Mouse (Mus musculus) heart, embryonic 14.5 days (tissue): ENCODE data around the gene Trim65. TPM values are rescaled to one million over a fixed set of nuclear protein-coding genes. Genes with fewer than 3 reads are reported as not detected.
"Not testable (repeated sequence)": the region's sequence is repeated elsewhere in the genome, so short reads cannot be mapped to it uniquely, and the experiment has no call there.

ENCODE experiments used
- ATAC-seq: fragments of 200-750 bp; cut with Nextera tagmentation; 2 replicates; pipeline ENCODE4 v1.8.0; 2017; ENCODE audit warnings: low read depth, moderate TSS enrichment; ENCODE audit not compliant: insufficient number of reproducible peaks, insufficient read depth, low FRiP score
- H3K27ac ChIP-seq, 2 experiments: fragments of 200-500 bp in 1 of 2; fragments of 300-500 bp in 1 of 2; sonication (generic) in 1 of 2; replicated peaks in 1 of 2; 2 replicates each; pipeline ENCODE4 v1.5.1; 2012 to 2014; ENCODE audit warnings: low read depth in 2 of 2, low read length in 2 of 2, control low read depth in 1 of 2, mild to moderate bottlenecking in 1 of 2, mixed read lengths in 1 of 2; ENCODE audit not compliant: control insufficient read depth in 1 of 2, insufficient read depth in 1 of 2
- H3K27me3 ChIP-seq: fragments of 300-500 bp; sonication (generic); 2 replicates; pipeline ENCODE4 v1.6.1; 2014; ENCODE audit warnings: mild to moderate bottlenecking, low read length, control low read depth; ENCODE audit not compliant: control insufficient read depth, insufficient read depth
- H3K36me3 ChIP-seq: fragments of 300-500 bp; sonication (generic); 2 replicates; pipeline ENCODE4 v1.6.1; 2014; ENCODE audit warnings: mild to moderate bottlenecking, control low read depth, low read length, mixed read lengths; ENCODE audit not compliant: control insufficient read depth, insufficient read depth
- H3K4me1 ChIP-seq, 2 experiments: fragments of 200-500 bp in 1 of 2; fragments of 300-500 bp in 1 of 2; sonication (generic) in 1 of 2; 2 replicates each; pipeline ENCODE4 v1.6.1; 2012 to 2014; ENCODE audit warnings: low read length in 2 of 2, control low read depth in 1 of 2, mixed read lengths in 1 of 2; ENCODE audit not compliant: control insufficient read depth in 2 of 2, insufficient read depth in 2 of 2
- H3K4me2 ChIP-seq: fragments of 300-500 bp; sonication (generic); 2 replicates; pipeline ENCODE4 v1.6.1; 2014; ENCODE audit warnings: mild to moderate bottlenecking, low read length
- H3K4me3 ChIP-seq, 2 experiments: fragments of 200-500 bp in 1 of 2; fragments of 300-500 bp in 1 of 2; sonication (generic) in 1 of 2; 2 replicates each; pipeline ENCODE4 v1.5.1; 2012 to 2014; ENCODE audit warnings: low read length in 2 of 2, mild to moderate bottlenecking in 2 of 2, control low read depth in 1 of 2, low read depth in 1 of 2, moderate library complexity in 1 of 2; ENCODE audit not compliant: control insufficient read depth in 1 of 2, insufficient read depth in 1 of 2
- H3K9ac ChIP-seq: fragments of 300-500 bp; sonication (generic); 2 replicates; pipeline ENCODE4 v1.6.1; 2014; ENCODE audit warnings: mild to moderate bottlenecking, low read length
- H3K9me3 ChIP-seq: fragments of 300-500 bp; sonication (generic); 2 replicates; pipeline ENCODE4 v1.6.1; 2016; ENCODE audit warnings: low read length, control low read depth; ENCODE audit not compliant: control insufficient read depth
- WGBS: fragments of 180-500 bp; shearing (Covaris S2); extraction: QIAGEN DNeasy Blood & Tissue Kit; methylation state at CpG from one replicate; pipeline ENCODE4 v1.1.7; 2014; 5-methylcytosine and 5-hydroxymethylcytosine counted together
- polyA plus RNA-seq: library from polyadenylated mRNA; unstranded; fragments of >200 nt; fragmentation: Nextera tagmentation; extraction: Ambion mirVana; gene quantifications from 2 replicates; pipeline ENCODE4 v1.2.1, GENCODE M21; 2014

Trim65 gene
- polyA plus RNA-seq, 1 experiment from 2014 or later, result 4.8 TPM

GRCm38 (mm10) chr11:116127156-116127980 lies 3.6 kb downstream of the Trim65 start, which contains the start of gene Trim47:
Trim47 (minus strand) TSS chr11:116127210.
- H3K9ac ChIP-seq, result peak within 1 kb of the TSS; percentile 49
- H3K36me3 ChIP-seq, result peaks cover 52% of the 10 kb centered on the region
- 0 out of 4 replicates have a peak within 1 kb of the TSS, but pooled peaks have one; percentile 2 to 37 for H3K27ac ChIP-seq
- H3K4me1 ChIP-seq, result peaks cover 17 to 31% of the 10 kb centered on the region in 2 experiments
- no peak for ATAC-seq
- H3K27me3 ChIP-seq, result no peaks in the 10 kb centered on the region
- H3K9me3 ChIP-seq, result peaks cover 4% of the 10 kb centered on the region; the same call in 1 of the 2 replicates
- WGBS, result 28% methylated on average over 23 of the region's 23 CpGs
- peak within 1 kb of the TSS; percentile 33 for H3K4me2 ChIP-seq
- H3K4me3 ChIP-seq, result no peak within 1 kb of the TSS

DNA sequence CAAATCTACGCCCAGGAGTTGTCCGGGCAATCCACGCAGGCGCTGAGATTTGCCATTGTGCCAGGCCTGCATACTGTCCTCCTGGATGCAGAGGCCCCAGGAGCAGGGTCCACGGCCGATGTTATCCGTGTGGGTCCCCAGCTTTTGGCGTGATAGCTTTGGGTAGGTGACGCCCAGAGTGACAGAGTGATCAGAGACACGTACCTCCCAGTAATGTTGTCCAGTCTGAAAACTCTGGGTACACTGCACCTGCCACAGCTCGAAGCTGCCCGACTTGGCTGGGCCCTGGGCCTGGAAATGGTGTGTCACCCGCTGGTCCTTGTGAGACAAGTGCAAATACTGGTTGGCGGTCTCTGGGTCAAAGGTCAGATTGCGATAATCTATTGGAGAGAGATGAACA lies 4.7 kb downstream of the Trim65 start:
- no peak for ATAC-seq
- H3K36me3 ChIP-seq, result peaks cover 44% of the 10 kb centered on the region
- peaks cover 4% of the 10 kb centered on the region; the same call in 1 of the 2 replicates for H3K9me3 ChIP-seq
- no peaks in the 10 kb centered on the region for H3K27me3 ChIP-seq
- H3K4me1 ChIP-seq, result peaks cover 14 to 27% of the 10 kb centered on the region in 2 experiments
- no peak overlapping the region for H3K4me2 ChIP-seq
- 94% methylated on average over 15 of the region's 15 CpGs for WGBS
- no peak overlapping the region for H3K27ac ChIP-seq
- H3K9ac ChIP-seq, result no peak overlapping the region
- H3K4me3 ChIP-seq, result no peak overlapping the region

GRCm38 (mm10) chr11:116121731-116122245 lies 9.1 kb downstream of the Trim65 start:
- not testable (repeated sequence) for H3K27ac ChIP-seq, H3K4me1 ChIP-seq, H3K4me2 ChIP-seq, H3K27me3 ChIP-seq, H3K4me3 ChIP-seq, ATAC-seq, H3K9me3 ChIP-seq, H3K9ac ChIP-seq
- H3K36me3 ChIP-seq, result peaks cover 39% of the 10 kb centered on the region
- WGBS, result 94% methylated on average over 8 of the region's 8 CpGs

DNA sequence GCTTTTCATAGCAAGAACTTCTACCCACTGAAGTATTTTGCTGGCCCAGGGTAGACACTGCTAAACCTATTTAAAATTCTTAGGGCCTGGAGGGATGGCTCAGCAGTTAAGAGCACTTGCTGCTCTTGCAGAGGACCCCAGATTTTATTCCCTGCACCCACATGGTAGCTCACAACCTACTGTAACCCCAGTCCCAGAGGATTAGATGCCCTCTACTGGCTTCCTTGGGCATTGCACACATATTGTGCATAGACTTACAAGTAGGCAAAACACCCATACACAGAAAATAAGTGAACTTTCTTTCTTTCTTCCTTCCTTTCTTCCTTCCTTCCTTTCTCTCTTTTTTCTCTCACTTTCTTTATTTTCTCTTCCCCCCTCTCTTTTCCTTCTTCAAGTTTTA lies 13.1 kb downstream of the Trim65 start:
- no peaks in the 10 kb centered on the region for H3K27me3 ChIP-seq
- no peak overlapping the region for H3K27ac ChIP-seq
- H3K4me3 ChIP-seq, result no peak overlapping the region
- H3K4me1 ChIP-seq, result no peaks in the 10 kb centered on the region
- H3K36me3 ChIP-seq, result peaks cover 7% of the 10 kb centered on the region
- H3K4me2 ChIP-seq, result no peak overlapping the region
- H3K9ac ChIP-seq, result no peak overlapping the region
- no peaks in the 10 kb centered on the region for H3K9me3 ChIP-seq
- no peak for ATAC-seq

DNA sequence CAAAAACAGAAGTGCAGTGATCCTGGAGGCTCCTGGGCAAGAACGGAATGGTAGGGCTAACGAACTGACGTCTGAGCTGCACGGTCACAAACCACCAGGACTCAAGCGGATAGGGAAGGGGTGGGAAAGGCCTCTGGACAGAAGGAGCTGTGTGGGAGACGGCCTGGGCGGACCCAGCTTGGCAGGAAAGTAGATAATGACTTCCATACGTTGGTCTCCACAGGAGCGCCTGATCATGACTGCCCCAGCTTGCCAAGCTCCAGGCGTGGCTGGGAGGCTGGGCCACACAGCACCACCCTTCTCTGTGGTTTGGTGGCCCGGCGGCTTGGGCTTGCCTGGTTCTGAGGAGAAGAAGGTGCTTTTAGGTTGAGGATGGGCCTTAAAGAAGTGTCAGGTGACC lies 13.7 kb downstream of the Trim65 start:
- Histone ChIP-seq H3K4me2 (no peak overlapping the region), H3K36me3 (0 out of 2 replicates have a peak, but pooled peaks cover under 1% of the 10 kb centered on the region), H3K9me3 (no peaks in the 10 kb centered on the region), H3K4me3 (no peak overlapping the region), H3K27me3 (no peaks in the 10 kb centered on the region), H3K27ac (peak overlapping the region in 1 of 2 experiments; percentile 33; a peak in 2 of 4 replicates), H3K9ac (no peak overlapping the region), H3K4me1 (no peaks in the 10 kb centered on the region)
- peak; percentile 60; the same call in 1 of the 2 replicates for ATAC-seq
- 65% methylated on average over 12 of the region's 12 CpGs for WGBS

DNA sequence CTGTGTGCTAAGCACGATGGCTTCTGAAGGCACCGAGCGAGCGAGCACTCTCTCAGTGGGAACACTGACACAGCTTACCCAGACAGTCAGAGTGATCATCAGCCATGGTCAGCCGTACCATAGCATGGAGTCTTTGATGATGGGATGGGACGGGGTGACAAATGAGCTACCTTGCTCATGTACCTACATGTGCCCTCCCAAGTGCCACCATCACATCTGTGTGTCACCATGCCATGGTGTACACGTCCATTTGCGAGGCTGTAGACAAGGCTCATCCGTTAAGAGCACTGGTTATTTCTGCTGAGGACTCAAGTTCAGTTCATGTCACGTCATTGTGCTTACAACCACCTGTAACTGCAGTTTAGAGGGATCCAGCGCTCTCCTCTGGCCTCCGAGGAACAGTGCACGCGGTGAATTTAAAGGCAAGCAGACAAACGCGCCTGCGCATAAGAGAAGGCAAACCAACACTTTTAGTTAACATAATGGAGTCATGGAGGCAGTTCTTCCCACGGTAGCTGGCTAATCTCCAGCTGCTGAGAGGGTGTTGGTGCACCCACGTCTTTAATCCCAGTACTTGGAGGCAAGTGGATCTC lies 19.2 kb downstream of the Trim65 start:
- 83% methylated on average over 19 of the region's 19 CpGs for WGBS
- Histone ChIP-seq H3K9ac (no peak overlapping the region), H3K4me3 (no peak overlapping the region), H3K4me2 (no peak overlapping the region), H3K36me3 (peaks cover 14% of the 10 kb centered on the region; the same call in 1 of the 2 replicates), H3K27ac (no peak overlapping the region), H3K27me3 (no peaks in the 10 kb centered on the region), H3K9me3 (no peaks in the 10 kb centered on the region), H3K4me1 (peaks cover 21 to 25% of the 10 kb centered on the region in 2 experiments)
- ATAC-seq, result no peak

GRCm38 (mm10) chr11:116111067-116111466 lies 19.9 kb downstream of the Trim65 start:
- Histone ChIP-seq H3K27ac (peak overlapping the region; percentile 68 to 83; a peak in 3 of 4 replicates), H3K36me3 (peaks cover 20% of the 10 kb centered on the region), H3K9ac (no peak overlapping the region), H3K4me1 (peaks cover 25 to 32% of the 10 kb centered on the region in 2 experiments), H3K4me2 (peak overlapping the region; percentile 79), H3K27me3 (no peaks in the 10 kb centered on the region), H3K4me3 (peak overlapping the region in 1 of 2 experiments; percentile 88; a peak in 1 of 4 replicates), H3K9me3 (no peaks in the 10 kb centered on the region)
- ATAC-seq, result no peak
- whole genome bisulfite sequencing, result 79% methylated on average over 4 of the region's 4 CpGs
